Mouse (Mus musculus) T-helper 1 cell (primary cell): ENCODE measurements at regions not wholly inside any gene's neighbourhood (a gene's known extent, or its start where the extent isn't known, plus 50 kb on each side); places are given as distances from the start of the nearest gene placed in this dataset.

Experiments used
- in situ Hi-C: fragments of 300-600 bp; cut with MboI, MseI; formaldehyde crosslinking; loops from one replicate; pipeline ENCODE4 v1.15.1; 2025; ENCODE audit warnings: high pct_unique_total_duplicates

GRCm38 (mm10) chr14:17234898-17235297 lies 415.9 kb upstream of the Rarb start:
- in situ Hi-C loops, result no loop called here

- in situ Hi-C loops, result no loop called here
Observed at GRCm38 (mm10) chr14:17211502-17211901, 392.5 kb upstream of the Rarb start.

- in situ Hi-C loops, result no loop called here
Observed at GRCm38 (mm10) chr14:17205691-17206090, 386.7 kb upstream of the Rarb start.

GRCm38 (mm10) chr14:17203251-17204015 lies 384.5 kb upstream of the Rarb start:
- in situ Hi-C loops, result no loop called here

GRCm38 (mm10) chr14:17192953-17193352 lies 374.0 kb upstream of the Rarb start:
- in situ Hi-C loops, result no loop called here

GRCm38 (mm10) chr14:17173218-17173617 lies 354.3 kb upstream of the Rarb start:
- in situ Hi-C loops, result no loop called here

- in situ Hi-C loops, result no loop called here
Observed at GRCm38 (mm10) chr14:17172330-17173110, 353.6 kb upstream of the Rarb start.

- in situ Hi-C loops, result no loop called here
Observed at GRCm38 (mm10) chr14:17171896-17172295, 352.9 kb upstream of the Rarb start.

GRCm38 (mm10) chr14:17158324-17158723 lies 339.4 kb upstream of the Rarb start:
- in situ Hi-C loops, result no loop called here

- in situ Hi-C loops, result no loop called here
Observed at GRCm38 (mm10) chr14:17156402-17156954, 337.5 kb upstream of the Rarb start.

- in situ Hi-C loops, result no loop called here
Observed at GRCm38 (mm10) chr14:17120679-17121078, 301.7 kb upstream of the Rarb start.

- in situ Hi-C loops, result no loop called here
Observed at GRCm38 (mm10) chr14:17106668-17107067, 287.7 kb upstream of the Rarb start.

- in situ Hi-C loops, result no loop called here
Observed at GRCm38 (mm10) chr14:17102486-17102885, 283.5 kb upstream of the Rarb start.

- in situ Hi-C loops, result no loop called here
Observed at GRCm38 (mm10) chr14:17090573-17090937, 271.6 kb upstream of the Rarb start.

- in situ Hi-C loops, result no loop called here
Observed at GRCm38 (mm10) chr14:17089640-17090572, 270.9 kb upstream of the Rarb start.

- in situ Hi-C loops, result no loop called here
Observed at GRCm38 (mm10) chr14:17089089-17089634, 270.2 kb upstream of the Rarb start.

GRCm38 (mm10) chr14:17087828-17088227 lies 268.9 kb upstream of the Rarb start:
- in situ Hi-C loops, result no loop called here

GRCm38 (mm10) chr14:17083907-17084306 lies 265.0 kb upstream of the Rarb start:
- in situ Hi-C loops, result no loop called here

- in situ Hi-C loops, result no loop called here
Observed at GRCm38 (mm10) chr14:17081904-17082303, 262.9 kb upstream of the Rarb start.

- in situ Hi-C loops, result no loop called here
Observed at GRCm38 (mm10) chr14:17079513-17079912, 260.6 kb upstream of the Rarb start.

GRCm38 (mm10) chr14:17061358-17061757 lies 242.4 kb upstream of the Rarb start:
- in situ Hi-C loops, result no loop called here
